Mouse (Mus musculus): ENCODE results near the gene Corin.

Gene Corin

GRCm38 (mm10) chr5:72315282-72315681, 189.0 kb downstream of the Corin start:
- no peak for DNase-seq

GRCm38 (mm10) chr5:72298418-72299104, 205.7 kb downstream of the Corin start:
- DNase-seq: no peak

- no peak for DNase-seq
Observed at GRCm38 (mm10) chr5:72285077-72285476, 219.2 kb downstream of the Corin start.

GRCm38 (mm10) chr5:72282907-72283306, 221.4 kb downstream of the Corin start:
- DNase-seq: peak in 1 of 2 experiments; percentile 16

GRCm38 (mm10) chr5:72269652-72270051, 234.6 kb downstream of the Corin start:
- DNase-seq: peak in 1 of 2 experiments; percentile 25

- no peak for DNase-seq
Observed at GRCm38 (mm10) chr5:72269204-72269603, 235.1 kb downstream of the Corin start.

GRCm38 (mm10) chr5:72266955-72267535, 237.2 kb downstream of the Corin start:
- no peak for DNase-seq

- no peak for DNase-seq
Observed at GRCm38 (mm10) chr5:72264195-72264751, 240.0 kb downstream of the Corin start.

GRCm38 (mm10) chr5:72261802-72262324, 242.4 kb downstream of the Corin start:
- DNase-seq: no peak

GRCm38 (mm10) chr5:72259298-72259621, 245.0 kb downstream of the Corin start:
- DNase-seq: no peak

- DNase-seq: no peak
Observed at GRCm38 (mm10) chr5:72258409-72259297, 245.6 kb downstream of the Corin start.

- no peak for DNase-seq
Observed at GRCm38 (mm10) chr5:72257084-72257483, 247.2 kb downstream of the Corin start.

- DNase-seq: no peak
Observed at GRCm38 (mm10) chr5:72254958-72255357, 249.3 kb downstream of the Corin start.

- no peak for DNase-seq
Observed at GRCm38 (mm10) chr5:72250180-72250579, 254.1 kb downstream of the Corin start.
